Mouse (Mus musculus) kidney, postnatal 4 days (tissue): ENCODE measurements at regions not wholly inside any gene's neighbourhood (a gene's known extent, or its start where the extent isn't known, plus 50 kb on each side); places are given as distances from the start of the nearest gene placed in this dataset.

Experiments used
- DNase-seq, 2 experiments: peaks; one replicate each; pipeline ENCODE4 v3.0.0; 2021; ENCODE audit warnings: mixed read lengths in 2 of 2

GRCm38 (mm10) chr10:43792618-43793017, 108.9 kb downstream of the Qrsl1 start:
- no peak for DNase-seq

GRCm38 (mm10) chr10:43794587-43794986, 107.0 kb downstream of the Qrsl1 start:
- DNase-seq = no peak

- DNase-seq = no peak
These were observed 101.5 kb downstream of the Qrsl1 start for GRCm38 (mm10) chr10:43800077-43800476.

GRCm38 (mm10) chr10:43815291-43815690, 86.3 kb downstream of the Qrsl1 start:
- DNase-seq = no peak

GRCm38 (mm10) chr10:43817522-43818198, 83.9 kb downstream of the Qrsl1 start:
- DNase-seq = no peak

- no peak for DNase-seq
These were observed 82.9 kb downstream of the Qrsl1 start for GRCm38 (mm10) chr10:43818623-43819022.

GRCm38 (mm10) chr10:43819434-43819833, 82.1 kb downstream of the Qrsl1 start:
- DNase-seq = no peak

- no peak for DNase-seq
These were observed 78.9 kb downstream of the Qrsl1 start for GRCm38 (mm10) chr10:43822615-43823014.

- DNase-seq = no peak
These were observed 77.5 kb downstream of the Qrsl1 start for GRCm38 (mm10) chr10:43824009-43824408.
